8 mouse cellular contexts compared by ENCODE assay signal in genomic region chr12:80982326-80982725, GRCm38 (mm10). TPM values are rescaled to one million over a fixed set of nuclear protein-coding genes. Genes with fewer than 3 reads are reported as not detected.
DNase-seq lines count a peak whose midpoint lies in the region; ATAC-seq and TF ChIP-seq lines count a peak whose summit lies in the region.

No protein-coding gene starts in this region.

- no peak overlapping the region for H3K27ac ChIP-seq in midbrain, embryonic 11.5 days (ENCODE audit: low read depth, low read length)
- no peak overlapping the region for H3K27ac ChIP-seq in midbrain, embryonic 13.5 days
- H3K27ac ChIP-seq in embryonic facial prominence, embryonic 10.5 days (replicated peaks) = no peak overlapping the region
- H3K27ac ChIP-seq in hindbrain, postnatal 0 days = no peak overlapping the region
- no peak overlapping the region for H3K27ac ChIP-seq in limb, embryonic 10.5 days

- H3K4me2 ChIP-seq in midbrain, embryonic 11.5 days = no peak overlapping the region
- no peak overlapping the region for H3K4me2 ChIP-seq in midbrain, embryonic 13.5 days (replicated peaks)
- H3K4me2 ChIP-seq in hindbrain, postnatal 0 days (ENCODE audit: low read depth, low read length) = no peak overlapping the region

- WGBS in midbrain, embryonic 11.5 days = 3% methylated on average over 7 of the region's 7 CpGs
- 3% methylated on average over 7 of the region's 7 CpGs for WGBS in midbrain, embryonic 13.5 days
- under 1% methylated on average over 7 of the region's 7 CpGs for WGBS in embryonic facial prominence, embryonic 10.5 days
- 2% methylated on average over 7 of the region's 7 CpGs for WGBS in hindbrain, postnatal 0 days
- WGBS in limb, embryonic 10.5 days = under 1% methylated on average over 7 of the region's 7 CpGs

- peak; percentile 98 for TF ChIP-seq CTCF in hindbrain, postnatal 0 days (IDR thresholded peaks at IDR 0.05; ENCODE audit: low read depth)

- no peak overlapping the region for H3K9ac ChIP-seq in midbrain, embryonic 11.5 days (ENCODE audit: low read length)
- no peak overlapping the region for H3K9ac ChIP-seq in midbrain, embryonic 13.5 days (replicated peaks)
- no peak overlapping the region for H3K9ac ChIP-seq in hindbrain, postnatal 0 days (replicated peaks; ENCODE audit: low read length)

- no peaks in the 10 kb centered on the region for H3K36me3 ChIP-seq in midbrain, embryonic 11.5 days (ENCODE audit: control insufficient read depth, insufficient read depth, low read length)
- H3K36me3 ChIP-seq in midbrain, embryonic 13.5 days = no peaks in the 10 kb centered on the region
- H3K36me3 ChIP-seq in embryonic facial prominence, embryonic 10.5 days (replicated peaks) = no peaks in the 10 kb centered on the region
- H3K36me3 ChIP-seq in hindbrain, postnatal 0 days (ENCODE audit: insufficient read depth, low read length) = no peaks in the 10 kb centered on the region
- H3K36me3 ChIP-seq in limb, embryonic 10.5 days = no peaks in the 10 kb centered on the region

- peak; percentile 99 for DNase-seq in midbrain, embryonic 11.5 days (ENCODE audit: low spot score, missing footprints)
- peak; percentile 35 to 53 for DNase-seq in adrenal gland, postnatal 4 days (ENCODE audit: low spot score in 2 of 2)
- peak; percentile 80 for DNase-seq in embryonic facial prominence, embryonic 10.5 days (ENCODE audit: low spot score)
- DNase-seq in hindbrain, postnatal 0 days (ENCODE audit: low spot score) = peak; percentile 82
- DNase-seq in limb, embryonic 10.5 days (ENCODE audit: low spot score) = peak; percentile 88
- DNase-seq in retina, adult 2 months (ENCODE audit: low read depth, low spot score) = peak; percentile 43
- DNase-seq in thymus, postnatal 4 days = peak; percentile 87

- H3K4me3 ChIP-seq in midbrain, embryonic 11.5 days (ENCODE audit: low read depth, low read length) = no peak overlapping the region
- H3K4me3 ChIP-seq in midbrain, embryonic 13.5 days (replicated peaks) = no peak overlapping the region
- no peak overlapping the region for H3K4me3 ChIP-seq in embryonic facial prominence, embryonic 10.5 days
- H3K4me3 ChIP-seq in hindbrain, postnatal 0 days (ENCODE audit: low read length) = no peak overlapping the region
- no peak overlapping the region for H3K4me3 ChIP-seq in limb, embryonic 10.5 days

- H3K9me3 ChIP-seq in midbrain, embryonic 11.5 days (ENCODE audit: control insufficient read depth, low read length) = no peaks in the 10 kb centered on the region
- H3K9me3 ChIP-seq in midbrain, embryonic 13.5 days = 0 out of 2 replicates have a peak, but pooled peaks cover 2% of the 10 kb centered on the region
- H3K9me3 ChIP-seq in embryonic facial prominence, embryonic 10.5 days = no peaks in the 10 kb centered on the region
- H3K9me3 ChIP-seq in hindbrain, postnatal 0 days (ENCODE audit: low read length) = no peaks in the 10 kb centered on the region
- no peaks in the 10 kb centered on the region for H3K9me3 ChIP-seq in limb, embryonic 10.5 days (replicated peaks)

- ATAC-seq in midbrain, embryonic 11.5 days (ENCODE audit: low FRiP score) = no peak
- no peak for ATAC-seq in midbrain, embryonic 13.5 days
- no peak for ATAC-seq in hindbrain, postnatal 0 days

- H3K4me1 ChIP-seq in midbrain, embryonic 11.5 days (ENCODE audit: control insufficient read depth, insufficient read depth, low read length) = no peaks in the 10 kb centered on the region
- no peaks in the 10 kb centered on the region for H3K4me1 ChIP-seq in midbrain, embryonic 13.5 days (replicated peaks)
- no peaks in the 10 kb centered on the region for H3K4me1 ChIP-seq in embryonic facial prominence, embryonic 10.5 days
- H3K4me1 ChIP-seq in hindbrain, postnatal 0 days (ENCODE audit: insufficient read depth, low read length) = no peaks in the 10 kb centered on the region
- H3K4me1 ChIP-seq in limb, embryonic 10.5 days = no peaks in the 10 kb centered on the region

- no peaks in the 10 kb centered on the region for H3K27me3 ChIP-seq in midbrain, embryonic 11.5 days (ENCODE audit: control insufficient read depth, insufficient read depth, low read length)
- no peaks in the 10 kb centered on the region for H3K27me3 ChIP-seq in midbrain, embryonic 13.5 days
- no peaks in the 10 kb centered on the region for H3K27me3 ChIP-seq in embryonic facial prominence, embryonic 10.5 days (replicated peaks; ENCODE audit: low read depth, poor library complexity, severe bottlenecking)
- no peaks in the 10 kb centered on the region for H3K27me3 ChIP-seq in hindbrain, postnatal 0 days (ENCODE audit: insufficient read depth, low read length)
- H3K27me3 ChIP-seq in limb, embryonic 10.5 days (ENCODE audit: low read depth, poor library complexity, severe bottlenecking) = no peaks in the 10 kb centered on the region

RNA-seq across cellular contexts. Expression of gene Slc10a1, which starts 13.8 kb away (rescaled TPM):
- 0.26 and 0.44 TPM in 2 replicates for polyA plus RNA-seq in midbrain, embryonic 11.5 days (2014; fragmentation: Nextera tagmentation; extraction: Ambion mirVana)
- 0.62 and 0.79 TPM in 2 replicates for polyA plus RNA-seq in midbrain, embryonic 13.5 days (2015; fragmentation: Nextera tagmentation; extraction: Ambion mirVana)
- 10 to 100 TPM in 1 of 2 experiments, 1 to 10 TPM in 1; 2.1 to 33.7 TPM for total RNA-seq in adrenal gland, postnatal 4 days (2021)
- polyA plus RNA-seq in embryonic facial prominence, embryonic 10.5 days (2016; fragmentation: Nextera tagmentation; extraction: Ambion mirVana) = 0.64 and 0.82 TPM in 2 replicates
- not detected in 2 replicates for total RNA-seq in hindbrain, postnatal 0 days (2014; rRNA removed)
- polyA plus RNA-seq in hindbrain, postnatal 0 days (2015; fragmentation: Nextera tagmentation; extraction: Ambion mirVana) = 0.11 TPM in 2 replicates
- polyA plus RNA-seq in limb, embryonic 10.5 days (2016; fragmentation: Nextera tagmentation; extraction: Ambion mirVana) = 0.40 and 0.68 TPM in 2 replicates

RNA-seq across cellular contexts. Expression of gene Srsf5, which starts 37.0 kb away (rescaled TPM):
- polyA plus RNA-seq in midbrain, embryonic 11.5 days (2014; fragmentation: Nextera tagmentation; extraction: Ambion mirVana) = 444 and 504 TPM in 2 replicates
- 506 and 554 TPM in 2 replicates for polyA plus RNA-seq in midbrain, embryonic 13.5 days (2015; fragmentation: Nextera tagmentation; extraction: Ambion mirVana)
- 100 to 1,000 TPM; 590 to 658 TPM for total RNA-seq in adrenal gland, postnatal 4 days (2021)
- 477 and 521 TPM in 2 replicates for polyA plus RNA-seq in embryonic facial prominence, embryonic 10.5 days (2016; fragmentation: Nextera tagmentation; extraction: Ambion mirVana)
- total RNA-seq in hindbrain, postnatal 0 days (2014; rRNA removed) = 222 and 291 TPM in 2 replicates
- polyA plus RNA-seq in hindbrain, postnatal 0 days (2015; fragmentation: Nextera tagmentation; extraction: Ambion mirVana) = 486 and 514 TPM in 2 replicates
- polyA plus RNA-seq in limb, embryonic 10.5 days (2016; fragmentation: Nextera tagmentation; extraction: Ambion mirVana) = 411 and 501 TPM in 2 replicates

RNA-seq across cellular contexts. Expression of gene Smoc1, which starts 44.3 kb away (rescaled TPM):
- 17.3 and 19.0 TPM in 2 replicates for polyA plus RNA-seq in midbrain, embryonic 11.5 days (2014; fragmentation: Nextera tagmentation; extraction: Ambion mirVana)
- 17.7 and 20.3 TPM in 2 replicates for polyA plus RNA-seq in midbrain, embryonic 13.5 days (2015; fragmentation: Nextera tagmentation; extraction: Ambion mirVana)
- total RNA-seq in adrenal gland, postnatal 4 days (2021) = 10 to 100 TPM; 86.0 to 89.7 TPM
- polyA plus RNA-seq in embryonic facial prominence, embryonic 10.5 days (2016; fragmentation: Nextera tagmentation; extraction: Ambion mirVana) = 25.1 and 27.1 TPM in 2 replicates
- total RNA-seq in hindbrain, postnatal 0 days (2014; rRNA removed) = 32.7 and 42.0 TPM in 2 replicates
- 30.5 and 31.5 TPM in 2 replicates for polyA plus RNA-seq in hindbrain, postnatal 0 days (2015; fragmentation: Nextera tagmentation; extraction: Ambion mirVana)
- 24.2 and 29.6 TPM in 2 replicates for polyA plus RNA-seq in limb, embryonic 10.5 days (2016; fragmentation: Nextera tagmentation; extraction: Ambion mirVana)

Comparison
In these comparisons a context has a peak if more than half of its experiments do, and no peak if none do; other contexts are left out.
1. DNase-seq: peak in every context shown above with its lines; median percentile 99 in midbrain, embryonic 11.5 days; 88 in limb, embryonic 10.5 days; 87 in thymus, postnatal 4 days; 82 in hindbrain, postnatal 0 days; 80 in embryonic facial prominence, embryonic 10.5 days; 44 in adrenal gland, postnatal 4 days; 43 in retina, adult 2 months.